Mouse (Mus musculus) olfactory bulb, adult 2 months (tissue): ENCODE measurements around the gene Nrg4.

Experiments used
- CTCF ChIP-seq: fragments of 200-500 bp; IDR thresholded peaks from 2 replicates; pipeline ENCODE4 v1.5.1; 2012; ENCODE audit warnings: low read depth, mild to moderate bottlenecking, low read length, moderate library complexity; ENCODE audit not compliant: insufficient read depth
- POLR2A ChIP-seq: fragments of 200-500 bp; IDR thresholded peaks from 2 replicates; pipeline ENCODE4 v1.6.1; 2012; ENCODE audit warnings: mild to moderate bottlenecking, low read depth, low read length, moderate library complexity; ENCODE audit not compliant: insufficient read depth

DNA sequence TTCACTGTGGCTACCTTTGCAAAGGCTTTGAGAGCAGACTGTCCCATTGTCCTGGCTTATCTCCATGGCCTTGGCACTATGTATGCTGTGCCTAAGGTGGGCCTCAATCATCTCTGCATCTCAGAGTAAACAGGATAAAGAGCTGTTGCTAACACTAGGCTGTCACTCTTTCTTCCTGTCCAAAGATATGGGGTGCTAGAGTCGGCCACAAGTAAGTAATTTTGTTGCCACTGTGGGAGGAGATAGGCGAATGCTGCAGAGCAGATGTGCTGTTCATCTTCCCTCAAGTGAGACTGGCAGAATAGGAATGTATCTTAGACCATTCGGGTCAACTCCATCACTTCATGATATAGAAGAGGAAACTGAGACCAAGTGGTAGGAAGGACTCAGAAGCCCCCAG lies 28.0 kb upstream of the Nrg4 start:
- TF ChIP-seq CTCF: no peak
- no peak for TF ChIP-seq POLR2A
